Mouse (Mus musculus): ENCODE measurements around the gene Ina. TPM values are rescaled to one million over a fixed set of nuclear protein-coding genes. Genes with fewer than 3 reads are reported as not detected.
"Not testable (repeated sequence)": the region's sequence is repeated elsewhere in the genome, so short reads cannot be mapped to it uniquely, and the experiment has no call there.

The Ina gene
- polyA plus RNA-seq, 1 experiment from 2014 or later = 680 TPM

DNA sequence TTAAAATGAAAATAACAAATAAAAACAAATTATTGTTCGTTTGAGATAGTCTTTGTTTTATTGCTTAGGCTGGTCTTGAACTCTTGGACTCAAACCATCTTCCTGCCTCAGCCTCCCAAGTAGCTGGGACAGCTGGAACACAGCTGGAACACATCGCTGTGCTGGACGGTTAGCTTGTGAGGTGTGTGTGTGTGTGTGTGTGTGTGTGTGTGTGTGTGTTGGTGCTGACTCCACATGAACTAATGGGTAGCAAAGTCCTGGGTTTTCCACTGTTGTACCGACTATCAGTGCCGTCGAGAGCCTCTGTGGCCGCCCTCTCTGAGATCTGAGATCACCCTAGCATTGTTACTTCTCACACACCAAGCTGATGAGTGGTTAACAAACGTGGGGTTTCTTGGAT is 38.5 kb upstream of the Ina start:
- Histone ChIP-seq H3K9ac (no peak overlapping the region), H3K27ac (replicated peaks) (no peak overlapping the region), H3K9me3 (no peaks in the 10 kb centered on the region), H3K36me3 (no peaks in the 10 kb centered on the region), H3K27me3 (no peaks in the 10 kb centered on the region), H3K4me2 (no peak overlapping the region), H3K4me1 (replicated peaks) (peaks cover 13% of the 10 kb centered on the region), H3K4me3 (no peak overlapping the region)
- no peak for ATAC-seq (ENCODE audit: low read depth)
- 93% methylated on average over 8 of the region's 8 CpGs for WGBS

DNA sequence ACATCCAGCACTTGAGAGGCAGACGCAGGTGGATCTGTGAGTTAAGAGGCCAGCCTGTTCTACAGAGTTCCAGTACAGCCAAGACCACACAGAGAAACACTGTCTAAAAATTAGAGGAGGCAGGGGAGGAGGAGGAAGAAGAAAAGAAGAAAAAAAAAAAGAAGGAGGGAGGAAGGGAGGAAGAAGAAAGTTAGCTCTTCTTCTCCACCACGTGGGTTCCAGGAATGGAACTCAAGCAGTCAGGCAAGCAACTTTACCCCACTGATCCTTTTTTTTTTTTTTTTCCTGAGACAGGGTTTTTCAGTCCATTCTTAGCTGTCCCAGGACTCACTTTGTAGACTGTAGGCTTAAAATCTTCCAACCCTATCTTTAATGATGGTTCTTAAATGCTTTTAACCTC is 37.8 kb upstream of the Ina start:
- H3K9me3 ChIP-seq = no peaks in the 10 kb centered on the region
- no peaks in the 10 kb centered on the region for H3K36me3 ChIP-seq
- WGBS = 90% methylated on average over 2 of the region's 2 CpGs
- H3K4me3 ChIP-seq = no peak overlapping the region
- H3K4me2 ChIP-seq = no peak overlapping the region
- H3K9ac ChIP-seq = no peak overlapping the region
- peaks cover 6% of the 10 kb centered on the region for H3K4me1 ChIP-seq (replicated peaks)
- no peaks in the 10 kb centered on the region for H3K27me3 ChIP-seq
- no peak overlapping the region for H3K27ac ChIP-seq (replicated peaks)
- no peak for ATAC-seq (ENCODE audit: low read depth)

DNA sequence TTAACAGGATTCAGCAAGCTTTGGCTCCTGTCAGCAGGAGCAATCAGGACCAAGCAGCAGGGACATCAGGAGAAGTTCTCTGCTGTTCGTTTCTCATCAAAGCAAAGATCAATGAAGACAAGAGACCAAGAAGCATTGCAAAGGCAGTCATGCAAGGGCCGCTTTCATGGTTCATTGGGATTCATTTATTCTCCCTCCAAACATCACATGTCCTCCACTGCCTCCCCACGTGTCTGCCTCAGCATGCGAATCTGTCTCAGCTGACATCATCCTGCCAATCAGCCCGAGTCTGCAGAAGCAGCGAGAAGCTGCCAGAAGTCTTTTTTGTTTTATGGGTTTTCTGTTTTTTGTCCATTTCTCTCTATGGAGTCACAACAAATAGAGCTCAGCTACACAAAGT is 37.0 kb upstream of the Ina start:
- H3K4me3 ChIP-seq = no peak overlapping the region
- ATAC-seq (ENCODE audit: low read depth) = no peak
- no peak overlapping the region for H3K9ac ChIP-seq
- no peak overlapping the region for H3K4me2 ChIP-seq
- H3K27ac ChIP-seq (replicated peaks) = no peak overlapping the region
- H3K4me1 ChIP-seq (replicated peaks) = no peaks in the 10 kb centered on the region
- no peaks in the 10 kb centered on the region for H3K9me3 ChIP-seq
- H3K36me3 ChIP-seq = no peaks in the 10 kb centered on the region
- H3K27me3 ChIP-seq = no peaks in the 10 kb centered on the region
- 28% methylated on average over 6 of the region's 6 CpGs for WGBS

DNA sequence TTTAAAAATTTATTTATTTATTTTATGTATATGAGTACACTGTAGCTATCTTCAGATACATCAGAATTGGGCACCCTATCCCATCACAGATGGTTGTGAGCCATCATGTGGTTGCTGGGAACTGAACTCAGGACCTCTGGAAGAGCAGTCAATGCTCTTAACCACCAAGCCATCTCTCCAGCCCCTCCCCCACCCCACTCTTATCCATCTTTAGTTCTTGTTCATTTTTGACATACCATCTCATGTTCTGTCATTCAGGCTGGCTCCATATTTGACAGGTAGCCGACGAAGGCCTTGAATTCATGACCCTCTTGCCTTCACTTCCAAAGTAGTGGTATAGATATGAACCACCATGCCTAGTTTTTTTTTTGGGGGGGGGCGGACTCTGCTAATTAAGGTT is 36.4 kb upstream of the Ina start:
- H3K4me2 ChIP-seq; ATAC-seq (ENCODE audit: low read depth); H3K9ac ChIP-seq; H3K4me1 ChIP-seq (replicated peaks); H3K27me3 ChIP-seq; H3K27ac ChIP-seq (replicated peaks); H3K4me3 ChIP-seq; H3K36me3 ChIP-seq; H3K9me3 ChIP-seq: not testable (repeated sequence)
- 90% methylated on average over 3 of the region's 3 CpGs for WGBS

DNA sequence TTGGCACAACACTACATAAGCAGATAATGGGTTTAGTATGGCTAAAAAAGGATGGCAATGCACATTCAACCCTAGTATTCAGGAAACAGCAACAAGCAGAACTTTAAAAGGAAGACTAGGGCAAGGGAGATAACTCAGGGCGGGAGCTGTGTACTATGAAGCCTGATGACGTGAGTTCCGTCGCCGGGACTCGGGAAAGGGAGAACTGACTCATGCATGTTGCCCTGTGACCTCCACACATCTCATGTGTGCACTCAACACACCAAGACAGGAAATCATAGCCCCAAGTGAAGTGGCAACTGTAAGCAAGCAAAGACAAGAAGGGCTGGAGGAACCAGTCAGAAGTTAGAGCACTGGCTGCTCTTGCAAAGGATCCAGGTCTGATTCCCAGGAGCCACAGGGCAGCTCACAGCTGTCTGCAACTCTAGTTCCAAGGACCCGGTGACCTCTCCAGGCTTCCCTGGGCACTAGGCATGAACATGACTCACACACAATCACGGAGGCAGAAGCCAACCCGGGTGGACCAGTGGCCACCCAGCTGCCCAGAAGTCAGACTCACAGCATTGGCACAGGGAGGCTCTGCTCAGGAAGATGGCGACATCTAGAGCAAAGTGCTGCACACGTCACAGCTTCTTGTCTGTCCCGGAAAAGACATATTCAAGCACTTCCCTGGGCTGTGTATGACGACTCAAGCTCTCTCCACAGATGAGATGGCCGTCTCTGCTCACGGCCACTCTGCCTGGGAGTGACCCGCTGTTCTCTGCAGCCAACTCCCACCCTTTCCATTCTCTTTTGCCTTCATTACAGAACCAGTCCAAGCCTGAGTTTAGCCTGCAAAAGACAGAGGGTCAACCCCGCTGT is 35.3 kb upstream of the Ina start:
- peaks cover 6% of the 10 kb centered on the region; the same call in 1 of the 2 replicates for H3K4me1 ChIP-seq (replicated peaks)
- H3K36me3 ChIP-seq = no peaks in the 10 kb centered on the region
- 88% methylated on average over 17 of the region's 17 CpGs for WGBS
- H3K4me3 ChIP-seq = no peak overlapping the region
- no peak overlapping the region for H3K9ac ChIP-seq
- no peaks in the 10 kb centered on the region for H3K27me3 ChIP-seq
- no peaks in the 10 kb centered on the region for H3K9me3 ChIP-seq
- no peak overlapping the region for H3K27ac ChIP-seq (replicated peaks)
- H3K4me2 ChIP-seq = no peak overlapping the region
- ATAC-seq (ENCODE audit: low read depth) = no peak

DNA sequence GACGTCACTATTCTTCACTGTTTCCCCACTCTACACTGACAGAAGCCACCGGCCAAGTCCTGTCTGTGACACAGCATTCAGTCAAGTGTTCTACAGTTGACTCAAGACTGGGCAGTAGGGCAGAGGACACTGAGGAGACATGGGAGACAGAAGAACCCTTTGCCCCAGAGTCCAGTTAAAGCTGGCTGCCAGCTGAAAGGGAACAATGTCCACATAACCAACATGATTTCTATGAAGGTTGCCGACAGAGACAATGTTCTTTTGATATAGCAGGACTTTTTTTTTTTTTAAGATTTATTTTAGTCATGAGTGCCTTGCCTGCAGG is 34.8 kb upstream of the Ina start:
- no peaks in the 10 kb centered on the region for H3K36me3 ChIP-seq
- H3K9me3 ChIP-seq = no peaks in the 10 kb centered on the region
- no peak overlapping the region for H3K4me2 ChIP-seq
- H3K9ac ChIP-seq = no peak overlapping the region
- H3K27ac ChIP-seq (replicated peaks) = no peak overlapping the region
- whole genome bisulfite sequencing = 76% methylated on average over 3 of the region's 3 CpGs
- H3K27me3 ChIP-seq = no peaks in the 10 kb centered on the region
- no peak overlapping the region for H3K4me3 ChIP-seq
- peaks cover 6% of the 10 kb centered on the region; the same call in 1 of the 2 replicates for H3K4me1 ChIP-seq (replicated peaks)
- ATAC-seq (ENCODE audit: low read depth) = no peak

DNA sequence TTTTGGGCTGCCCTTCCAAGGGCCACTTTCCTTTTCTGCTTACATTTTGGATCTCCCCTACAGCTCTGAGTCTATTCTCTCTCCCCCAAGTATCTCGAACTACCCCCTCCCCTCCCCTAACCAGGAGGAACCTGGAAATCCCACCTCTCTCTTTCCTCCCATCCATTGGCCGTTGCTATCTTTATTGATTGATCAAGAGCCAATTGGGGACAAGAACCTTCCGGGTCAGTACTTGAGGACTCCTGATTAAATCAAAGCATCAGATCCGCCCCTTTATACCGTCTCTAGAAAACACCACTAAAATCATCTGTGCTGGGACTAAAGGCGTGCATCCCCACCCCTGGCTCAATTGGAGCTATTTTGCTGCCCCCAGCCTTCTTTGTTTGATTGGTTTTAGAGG is 33.0 kb upstream of the Ina start:
- H3K27ac ChIP-seq (replicated peaks) = no peak overlapping the region
- H3K4me3 ChIP-seq = no peak overlapping the region
- no peaks in the 10 kb centered on the region for H3K27me3 ChIP-seq
- no peaks in the 10 kb centered on the region for H3K36me3 ChIP-seq
- H3K4me1 ChIP-seq (replicated peaks) = peaks cover 6% of the 10 kb centered on the region; the same call in 1 of the 2 replicates
- no peak overlapping the region for H3K9ac ChIP-seq
- no peak for ATAC-seq (ENCODE audit: low read depth)
- no peak overlapping the region for H3K4me2 ChIP-seq
- no peaks in the 10 kb centered on the region for H3K9me3 ChIP-seq
- WGBS = 36% methylated on average over 6 of the region's 6 CpGs

DNA sequence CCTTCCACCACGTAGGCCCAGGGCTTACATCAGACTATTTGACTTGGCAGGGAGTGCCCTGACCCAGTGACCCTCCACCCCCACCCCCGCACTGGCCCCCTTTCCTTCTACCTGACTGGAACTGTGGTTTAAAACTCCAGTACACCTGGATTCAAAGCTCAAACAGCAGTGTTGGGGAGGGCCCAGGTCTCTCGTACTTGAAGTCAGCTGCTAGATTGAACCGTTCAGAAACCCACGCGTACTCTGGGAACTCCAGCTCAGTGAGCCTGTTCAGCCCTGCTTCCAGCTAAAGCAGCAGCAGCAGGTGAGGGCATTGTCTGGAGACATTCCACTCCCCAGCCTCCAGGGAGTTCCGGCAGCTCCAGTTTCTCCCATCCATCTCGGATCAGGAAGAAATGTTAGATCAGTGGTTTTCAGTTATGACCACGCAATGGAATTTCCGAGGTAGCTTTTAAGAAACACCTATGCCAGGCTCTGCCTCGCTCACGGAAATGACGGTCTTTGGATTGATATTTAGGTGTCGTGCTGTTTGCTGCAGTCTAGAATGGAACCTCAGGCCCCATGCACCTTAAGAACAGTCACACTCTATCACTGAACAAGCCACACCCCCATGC is 31.0 kb upstream of the Ina start:
- Histone ChIP-seq H3K36me3 (no peaks in the 10 kb centered on the region), H3K4me3 (no peak overlapping the region), H3K9me3 (no peaks in the 10 kb centered on the region), H3K27ac (replicated peaks) (no peak overlapping the region), H3K4me1 (replicated peaks) (peaks cover 17% of the 10 kb centered on the region), H3K27me3 (no peaks in the 10 kb centered on the region), H3K9ac (no peak overlapping the region), H3K4me2 (no peak overlapping the region)
- ATAC-seq (ENCODE audit: low read depth) = no peak
- 68% methylated on average over 14 of the region's 14 CpGs for WGBS

DNA sequence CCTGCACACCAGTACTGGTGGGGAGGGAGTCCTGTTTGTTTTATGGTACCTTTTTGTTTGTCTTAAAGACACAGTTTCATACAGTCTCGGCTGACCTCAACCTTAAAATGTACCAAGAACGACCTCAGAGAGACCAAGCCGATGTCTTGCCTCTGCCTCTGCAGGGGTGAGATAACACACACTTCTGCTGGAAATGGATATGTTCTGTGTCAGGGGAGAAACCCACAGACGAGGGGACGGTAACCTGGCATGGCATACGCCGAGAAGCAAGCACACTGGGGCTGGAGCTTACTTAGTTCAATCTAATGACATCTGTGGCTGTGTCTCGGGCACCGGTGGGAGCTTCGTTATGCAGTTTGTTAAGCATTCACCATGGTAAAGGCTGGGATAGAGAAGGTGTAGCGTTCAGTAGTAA is 30.5 kb upstream of the Ina start:
- no peaks in the 10 kb centered on the region for H3K27me3 ChIP-seq
- H3K36me3 ChIP-seq = no peaks in the 10 kb centered on the region
- peaks cover 22% of the 10 kb centered on the region for H3K4me1 ChIP-seq (replicated peaks)
- ATAC-seq (ENCODE audit: low read depth) = no peak
- H3K9ac ChIP-seq = no peak overlapping the region
- 67% methylated on average over 11 of the region's 11 CpGs for WGBS
- no peak overlapping the region for H3K4me3 ChIP-seq
- H3K4me2 ChIP-seq = no peak overlapping the region
- no peak overlapping the region for H3K27ac ChIP-seq (replicated peaks)
- H3K9me3 ChIP-seq = no peaks in the 10 kb centered on the region

DNA sequence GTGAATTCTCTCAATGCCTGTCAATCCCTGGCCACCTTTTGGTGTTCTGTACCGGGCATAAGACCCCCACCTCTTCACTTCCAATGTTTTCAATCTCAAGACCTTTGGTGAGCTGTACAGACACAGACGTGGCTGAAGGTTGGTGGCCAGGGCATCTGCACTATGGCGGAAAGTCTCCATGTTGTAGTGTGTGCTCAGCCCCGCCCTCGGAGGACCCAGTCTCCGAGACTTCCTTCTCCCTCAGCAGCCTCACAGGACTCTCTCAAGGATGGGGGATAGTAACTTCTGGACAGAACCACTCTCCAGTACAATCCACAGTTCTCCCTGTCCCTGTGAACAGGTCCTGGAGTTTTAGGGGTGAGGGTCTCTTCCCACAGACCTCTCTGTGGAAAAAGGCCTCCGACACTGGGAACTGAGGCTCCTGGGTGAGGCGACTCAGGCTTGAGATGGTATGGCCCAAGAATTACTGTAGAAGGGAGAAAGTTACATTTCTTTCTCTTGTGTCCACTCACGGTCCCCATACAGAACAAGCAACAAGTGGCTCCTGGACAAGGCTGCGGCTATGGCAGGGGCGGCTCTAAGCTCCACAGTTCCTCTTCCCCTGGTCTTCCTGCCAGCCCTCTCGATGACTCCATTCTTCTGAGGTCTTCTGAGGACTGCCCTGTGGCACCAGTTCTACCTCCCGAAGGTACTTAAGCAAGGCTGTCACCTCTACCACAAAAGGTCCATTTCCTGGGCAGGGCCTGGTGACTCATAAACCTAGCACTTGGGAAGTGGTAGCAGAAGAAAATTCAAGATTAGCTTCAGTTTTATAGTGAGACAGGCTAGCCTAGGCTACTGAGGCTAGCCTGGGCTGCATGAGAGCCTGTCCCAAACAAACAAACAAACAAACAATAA is 29.5 kb upstream of the Ina start:
- ATAC-seq (ENCODE audit: low read depth) = no peak
- H3K9ac ChIP-seq = no peak overlapping the region

DNA sequence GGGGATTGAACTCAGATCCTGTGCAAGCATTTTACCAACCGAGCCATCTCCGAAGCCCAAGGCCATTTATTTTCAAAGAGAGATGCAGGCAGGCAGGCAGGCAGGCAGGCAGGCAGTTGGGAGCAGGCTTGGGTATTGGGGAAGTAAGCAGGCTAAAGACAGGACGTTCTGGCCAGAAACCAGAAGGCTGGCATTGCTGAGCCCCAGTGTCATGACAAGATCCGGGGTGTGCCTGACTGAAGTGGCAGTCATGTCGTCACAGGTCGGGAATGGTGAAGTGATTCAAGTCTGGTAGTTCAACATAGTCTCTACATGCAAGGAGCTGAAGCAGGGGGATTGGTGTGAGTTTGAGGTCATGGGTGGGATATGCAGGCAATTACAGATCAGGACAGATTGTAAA is 26.9 kb upstream of the Ina start:
- WGBS = 81% methylated on average over 6 of the region's 6 CpGs

More for the DNA sequence above, 29.5 kb upstream of the Ina start:
- Histone ChIP-seq H3K27ac (replicated peaks) (no peak overlapping the region), H3K9me3 (no peaks in the 10 kb centered on the region), H3K27me3 (no peaks in the 10 kb centered on the region), H3K4me3 (no peak overlapping the region), H3K4me2 (no peak overlapping the region), H3K36me3 (no peaks in the 10 kb centered on the region), H3K4me1 (replicated peaks) (peaks cover 30% of the 10 kb centered on the region)
- 88% methylated on average over 13 of the region's 13 CpGs for WGBS

More for the DNA sequence above, 26.9 kb upstream of the Ina start:
- H3K27ac ChIP-seq (replicated peaks) = no peak overlapping the region
- no peaks in the 10 kb centered on the region for H3K36me3 ChIP-seq
- H3K9me3 ChIP-seq = no peaks in the 10 kb centered on the region
- H3K9ac ChIP-seq = no peak overlapping the region
- peaks cover 32% of the 10 kb centered on the region for H3K4me1 ChIP-seq (replicated peaks)
- H3K4me2 ChIP-seq = no peak overlapping the region
- no peaks in the 10 kb centered on the region for H3K27me3 ChIP-seq
- no peak overlapping the region for H3K4me3 ChIP-seq
- no peak for ATAC-seq (ENCODE audit: low read depth)
